Mouse (Mus musculus) adrenal gland, postnatal 10 days (tissue): Measurements from ENCODE around the gene Car7. TPM values are rescaled to one million over a fixed set of nuclear protein-coding genes. Genes with fewer than 3 reads are reported as not detected.

Experiments used
- DNase-seq: peaks from one replicate; pipeline ENCODE4 v3.0.0; 2021; ENCODE audit warnings: mixed read lengths
- long read RNA-seq, 2 experiments: library from polyadenylated mRNA; stranded (forward); transcript quantifications; one replicate each; pipeline ENCODE4 v2.0.0; 2021
- total RNA-seq, 2 experiments: library from RNA; stranded (reverse); gene quantifications; 2 replicates each; pipeline ENCODE4 v1.2.3; 2021

The Car7 gene
- 1 to 10 TPM; 3.0 to 3.2 TPM for total RNA-seq
- long read RNA-seq, experiment 1, transcript Car7-201 (7 exons, 1,538 nt), result major isoform, 5 of 7 reads
- long read RNA-seq, experiment 1, partial matches to known transcripts, result 1 of 7 reads
- long read RNA-seq, experiment 1, other reads (novel, unspliced or antisense), result 1 of 7 reads
- long read RNA-seq, experiment 2, partial matches to known transcripts, result 1 of 7 reads
- long read RNA-seq, experiment 2, other reads (novel, unspliced or antisense), result 3 of 7 reads

DNA sequence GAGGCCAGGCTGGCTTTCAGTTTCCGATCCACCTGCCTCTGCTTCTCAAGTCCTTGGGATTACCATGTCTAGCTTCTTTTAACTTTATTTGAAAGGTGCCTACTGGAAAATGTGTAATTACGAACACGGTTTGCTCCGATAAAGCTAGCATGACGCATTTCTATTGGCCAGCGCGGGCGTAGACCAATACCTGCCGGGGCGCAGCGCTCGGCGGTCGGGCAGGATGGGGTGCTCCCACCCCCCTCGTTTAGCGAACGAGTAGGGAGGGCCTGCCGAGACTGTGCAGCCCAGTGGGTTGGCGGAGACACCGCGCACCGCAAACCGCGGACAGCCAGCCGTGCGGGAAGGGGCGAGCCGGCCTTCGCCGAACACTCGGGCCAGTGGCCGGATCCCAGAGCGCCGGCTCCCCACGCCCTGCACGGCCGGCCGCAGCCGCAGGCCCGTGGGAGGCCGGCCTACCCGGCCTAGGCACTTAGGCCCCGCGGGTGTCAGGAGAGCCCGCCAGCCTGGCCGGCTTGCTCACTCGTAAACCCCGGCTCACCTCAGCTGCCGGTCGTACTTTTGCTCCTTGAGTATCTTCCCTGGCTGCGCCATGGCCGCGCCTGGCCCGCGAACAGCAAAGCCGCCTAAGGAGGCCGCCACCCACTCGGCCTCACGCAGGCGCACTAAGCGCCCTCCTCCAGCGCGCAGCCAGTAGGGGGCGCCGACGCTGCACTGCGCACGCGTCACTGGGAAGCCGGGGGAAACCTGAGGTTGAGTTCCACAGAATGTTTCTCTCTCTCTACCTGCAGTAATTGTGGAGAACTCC, at the start of gene Car7, which contains the start of gene Nae1:
Car7 (plus strand) TSS at position 719 of the 808 bp plus-strand sequence.
Nae1 (minus strand) TSS at position 667 of the 808 bp plus-strand sequence.
- peak; percentile 97 for DNase-seq

DNA sequence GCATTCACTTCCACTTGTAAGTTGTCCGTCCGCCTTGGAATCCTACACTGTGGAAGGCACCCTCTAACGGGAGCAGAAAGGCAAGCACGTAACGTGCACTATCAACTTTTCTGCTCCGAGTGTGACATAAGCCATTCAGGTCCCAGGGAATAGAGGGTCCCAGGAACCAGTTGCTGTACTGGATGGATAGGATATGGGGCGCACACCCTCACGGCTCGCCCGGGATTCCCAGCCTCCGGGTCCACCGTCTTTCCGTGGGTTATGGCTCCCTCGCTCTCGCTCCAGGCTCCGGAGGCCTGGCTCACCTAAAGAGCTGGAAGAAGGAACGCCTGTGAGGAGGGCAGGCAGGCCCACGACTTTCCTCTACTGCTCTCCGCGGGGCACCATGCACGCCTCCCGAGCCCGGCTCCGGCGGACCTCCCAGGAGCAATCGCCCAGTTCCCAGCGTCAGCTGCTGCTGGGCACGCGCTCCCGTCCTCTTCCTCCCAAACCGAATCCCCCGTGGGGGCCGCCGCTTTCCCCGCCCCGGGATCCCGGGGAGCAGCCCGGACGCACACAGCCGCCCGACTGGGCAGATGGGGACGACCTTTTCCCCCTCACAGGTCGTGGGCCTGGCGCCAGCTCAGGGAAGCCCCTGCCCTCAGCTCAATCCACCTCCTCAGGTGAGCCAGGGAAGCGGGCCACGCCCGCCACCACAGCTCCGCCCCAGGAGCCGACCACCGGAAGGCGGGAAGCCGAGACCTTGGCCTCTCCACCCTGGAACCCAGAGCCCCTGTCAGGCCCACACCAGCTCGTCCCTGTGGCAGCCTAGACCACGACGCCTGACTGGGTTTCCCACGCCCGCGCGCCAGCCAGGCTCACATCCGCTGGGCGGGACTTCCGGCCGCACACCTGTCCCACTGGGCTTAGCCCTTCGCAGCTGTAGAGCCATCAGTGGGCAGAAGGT, 25.2 kb upstream of the Car7 start, which contains the start of gene Terb1:
Terb1 (minus strand) TSS at position 850 of the 946 bp plus-strand sequence.
- peak; percentile 47 for DNase-seq

DNA sequence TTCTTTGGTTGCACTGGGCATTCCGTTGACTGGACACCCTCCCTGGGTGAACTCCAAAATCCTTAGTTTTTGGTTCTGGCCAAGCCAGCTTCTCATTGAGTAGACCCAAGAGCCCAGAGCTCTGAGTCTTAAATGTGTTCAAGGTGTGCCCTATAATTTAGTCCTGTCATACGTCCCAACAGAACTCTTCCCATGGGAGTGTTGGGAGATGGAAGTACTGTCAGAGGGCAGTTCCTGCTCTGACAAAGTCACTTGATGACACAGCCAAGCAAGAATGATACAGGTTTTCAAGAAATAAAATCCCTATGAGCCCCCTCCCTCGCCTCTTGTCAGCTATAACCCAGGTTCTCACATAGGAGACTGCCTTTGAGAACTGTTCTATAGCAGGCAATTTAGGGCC, 24.4 kb upstream of the Car7 start:
- DNase-seq, result no peak

DNA sequence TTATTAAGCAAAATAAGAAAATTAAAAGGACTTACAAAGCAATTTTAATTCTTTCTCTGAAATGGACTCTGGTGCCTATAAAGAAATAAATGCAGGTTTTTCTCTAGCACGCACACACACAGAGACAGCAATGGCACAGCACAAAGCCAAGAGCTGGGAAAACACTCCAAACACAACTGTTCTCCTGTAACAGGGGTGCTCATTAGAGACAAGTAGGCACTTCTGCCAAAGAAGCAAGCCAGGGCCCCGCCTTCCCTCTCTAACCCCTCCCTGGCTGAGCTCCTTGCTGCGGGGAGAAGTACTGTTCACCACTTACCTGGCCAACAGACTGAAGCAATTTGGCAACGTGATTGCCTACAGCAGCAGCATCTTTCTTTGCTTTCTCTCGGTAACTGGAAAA, 16.6 kb upstream of the Car7 start:
- no peak for DNase-seq

DNA sequence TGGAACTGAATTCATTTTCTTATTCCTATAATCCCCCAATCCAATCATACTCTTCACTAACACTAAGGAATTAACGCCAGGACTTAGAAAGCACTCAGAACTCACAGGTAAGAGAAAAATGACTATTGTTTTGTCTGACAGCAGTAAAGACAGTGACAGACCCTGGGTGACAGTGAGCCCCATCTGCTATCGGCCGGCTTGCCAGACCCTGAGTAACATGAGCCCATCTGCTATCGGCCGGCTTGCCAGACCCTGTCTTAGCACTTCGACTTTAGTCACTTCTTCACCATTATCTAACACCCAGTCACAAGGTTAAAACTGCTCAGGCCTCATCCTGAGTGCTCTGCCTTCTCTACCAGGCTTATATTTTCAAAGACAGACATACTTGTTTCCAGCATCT, 4.8 kb upstream of the Car7 start:
- no peak for DNase-seq

DNA sequence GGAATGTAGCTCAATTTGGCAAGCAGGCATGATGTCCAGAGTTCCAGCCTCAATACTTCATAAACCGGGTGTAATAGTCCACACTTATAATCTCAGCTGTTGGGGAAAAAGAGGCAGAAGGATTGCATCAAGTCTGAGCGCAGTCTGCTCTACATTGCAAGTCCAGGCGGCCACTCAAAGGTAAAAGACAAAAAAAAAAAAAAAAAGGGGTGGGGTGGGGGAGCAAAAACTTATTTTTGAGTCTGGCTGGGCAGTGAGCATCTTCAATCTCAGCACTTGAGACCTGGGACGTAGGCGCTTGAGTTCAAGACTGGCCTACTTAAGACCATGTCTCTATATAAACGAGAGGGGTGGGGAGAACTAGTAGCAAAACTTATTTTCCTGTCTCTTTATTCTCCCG, 938 bp upstream of the Car7 start:
- DNase-seq, result no peak

DNA sequence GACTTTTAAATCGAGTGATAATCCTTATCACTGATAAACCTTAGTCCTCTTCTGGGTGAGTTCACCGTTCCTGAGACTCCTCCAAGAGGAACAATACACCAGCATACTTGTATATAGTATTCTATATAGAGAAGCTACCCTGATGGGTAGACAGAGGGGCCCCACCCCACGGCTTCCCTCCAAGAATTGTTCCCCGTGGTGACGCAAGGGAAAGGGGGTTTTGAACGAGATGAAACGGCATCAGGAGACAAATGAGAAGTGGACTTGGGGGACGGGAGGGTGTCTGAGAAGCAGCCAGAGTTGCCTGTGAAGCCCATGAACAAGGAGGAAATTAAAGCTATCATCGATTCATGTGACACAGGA, 271 bp downstream of the Car7 start:
- DNase-seq, result peak; percentile 36

DNA sequence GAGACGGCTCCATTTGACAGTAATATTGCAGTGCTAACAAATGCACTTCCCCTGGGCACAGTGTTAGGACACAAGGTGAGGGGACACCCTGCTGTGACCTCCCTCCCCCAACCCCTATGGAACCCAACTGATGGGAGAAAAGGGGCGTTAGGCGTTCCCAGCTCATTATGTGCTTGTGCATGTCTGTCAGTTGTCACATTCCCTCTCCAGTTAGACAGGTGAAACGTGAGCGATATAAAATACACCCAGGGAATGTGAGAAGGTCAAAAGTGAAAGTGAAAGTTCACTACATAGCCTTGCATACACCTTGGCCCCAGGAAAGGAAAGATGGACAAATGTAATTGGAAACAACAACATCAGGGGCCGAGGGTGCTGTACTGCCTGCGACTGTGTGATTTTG, 889 bp downstream of the Car7 start:
- DNase-seq, result no peak

DNA sequence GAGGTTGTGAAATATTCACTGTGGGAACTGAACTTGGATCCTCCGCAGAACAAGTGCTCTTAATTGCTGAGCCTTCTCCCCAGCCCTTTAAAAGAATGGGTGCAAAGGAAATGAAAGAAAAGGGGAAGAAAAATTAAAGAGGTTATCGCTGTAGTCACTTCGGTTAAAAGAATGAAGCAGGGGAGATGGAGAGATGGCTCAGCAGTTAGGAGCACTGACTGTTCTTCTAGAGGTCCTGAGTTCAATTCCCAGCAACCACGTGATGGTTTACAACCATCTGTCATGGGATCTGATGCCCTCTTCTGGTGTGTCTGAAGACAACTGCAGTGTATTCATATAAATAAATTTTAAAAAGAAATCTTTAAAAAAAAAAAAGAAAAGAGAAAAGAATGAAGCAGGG, 1.5 kb downstream of the Car7 start:
- DNase-seq, result no peak

DNA sequence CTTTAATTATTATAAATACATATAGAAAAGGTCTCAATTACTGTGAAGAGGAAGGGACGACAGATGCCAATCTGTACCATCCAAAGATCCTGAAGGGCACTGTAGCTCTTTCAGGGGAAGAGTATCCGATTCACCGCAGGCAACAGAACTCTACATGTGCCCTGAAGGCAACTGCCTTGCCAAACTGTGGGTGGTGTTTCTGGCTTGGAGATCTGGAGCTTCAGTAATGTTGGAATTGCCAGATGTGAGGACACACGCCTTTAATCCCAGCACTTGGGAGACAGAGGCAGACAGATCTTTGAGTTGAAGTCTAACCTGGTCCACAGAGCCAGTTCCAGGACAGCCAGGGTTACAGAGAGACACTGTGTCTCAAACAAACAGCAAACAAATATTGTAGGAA, 4.4 kb downstream of the Car7 start:
- DNase-seq, result no peak

DNA sequence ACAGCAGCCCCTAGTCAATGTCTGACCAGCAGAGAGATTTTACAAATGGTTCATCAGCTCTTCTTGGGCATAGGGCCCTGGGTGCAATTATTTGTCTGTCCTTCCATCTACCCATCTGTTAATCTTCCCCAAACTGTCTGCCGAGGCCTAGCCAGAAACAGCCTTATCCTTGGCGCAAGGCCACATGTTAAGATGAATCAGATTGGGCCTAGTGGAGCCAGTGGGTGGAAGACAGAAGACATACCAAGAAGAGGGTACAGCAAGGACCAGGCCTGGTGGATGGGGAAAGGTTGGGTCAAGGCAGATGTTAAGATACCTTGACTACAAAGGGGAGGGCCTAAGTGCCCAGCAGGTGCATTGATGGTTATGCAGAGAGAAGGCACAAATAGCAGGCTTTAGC, 5.1 kb downstream of the Car7 start:
- peak; percentile 51 for DNase-seq

DNA sequence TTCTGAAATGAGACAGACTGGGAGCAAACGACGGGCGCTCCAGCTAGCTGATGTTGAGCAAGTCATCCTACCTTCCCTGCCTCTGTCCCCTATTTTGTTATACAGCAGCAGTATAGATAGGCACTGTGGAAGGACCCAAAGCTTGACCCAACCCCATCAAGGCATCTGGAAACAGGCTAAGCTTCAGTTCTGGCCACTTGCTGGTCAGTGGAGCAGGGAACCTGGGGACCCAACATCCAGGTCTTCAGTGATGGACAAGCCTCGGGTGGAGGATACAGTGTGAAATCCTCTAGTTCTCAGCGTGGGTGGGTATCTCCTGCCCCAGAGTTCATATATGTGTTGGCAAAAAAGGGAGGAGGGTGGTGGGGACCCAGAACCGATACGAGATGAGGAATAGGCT, 5.7 kb downstream of the Car7 start:
- no peak for DNase-seq

DNA sequence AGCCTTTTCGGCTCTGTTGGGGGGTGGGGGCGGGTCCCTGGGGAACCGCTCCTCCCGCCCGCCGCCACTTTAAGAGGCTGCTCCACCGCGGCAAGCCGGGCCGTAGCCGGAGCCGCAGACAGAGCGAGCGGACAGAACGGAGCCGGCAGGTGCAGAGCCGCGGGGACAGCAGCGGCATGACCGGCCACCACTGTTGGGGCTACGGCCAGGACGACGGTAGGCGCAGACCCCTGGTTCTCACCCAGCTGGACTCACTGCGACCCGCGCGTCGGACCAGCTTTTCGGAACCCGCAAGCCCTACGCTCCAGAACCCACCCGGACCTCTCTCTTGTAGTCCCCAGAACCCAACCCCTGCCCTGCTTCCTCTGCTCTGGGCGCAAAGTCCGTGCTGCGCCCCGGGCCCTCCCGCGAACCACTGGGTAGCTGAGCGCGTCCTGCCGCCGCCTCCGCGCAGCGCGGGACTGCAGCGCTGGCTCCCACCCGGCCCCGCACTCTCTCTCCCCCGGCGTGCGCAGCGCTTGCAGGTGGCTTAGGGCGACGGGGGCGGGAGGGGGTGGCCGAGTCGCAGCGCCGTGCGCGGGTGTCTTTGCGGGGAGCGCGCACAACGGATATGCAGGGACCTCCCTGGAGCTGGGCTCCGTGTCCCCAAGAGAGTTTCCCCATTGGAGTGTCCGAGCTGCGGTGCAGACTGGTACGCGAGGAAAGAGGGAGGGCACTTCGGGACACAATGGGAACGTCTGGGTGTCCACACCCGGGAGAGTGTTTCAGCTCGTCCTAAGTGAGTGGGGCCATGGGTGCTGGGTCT, 6.4 kb downstream of the Car7 start:
- DNase-seq, result peak; percentile 37

DNA sequence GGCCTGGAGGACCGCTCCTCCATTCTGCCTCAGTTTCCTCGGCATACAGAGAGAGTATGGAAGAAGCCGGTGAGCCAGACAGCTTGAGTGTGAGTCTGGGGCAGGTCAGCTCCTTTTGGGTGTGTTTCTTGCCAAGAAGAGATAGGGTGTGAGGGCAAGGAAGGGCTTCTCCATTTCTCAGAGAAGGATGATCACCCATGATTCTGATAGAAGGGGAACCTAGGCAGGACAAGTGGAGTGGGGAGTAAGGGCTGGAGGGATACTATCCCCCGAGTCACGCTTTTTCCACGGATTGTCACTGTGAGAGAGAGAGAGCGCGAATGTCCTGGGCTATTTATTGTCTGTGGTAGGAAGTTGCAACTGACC, 7.0 kb downstream of the Car7 start:
- DNase-seq, result no peak

DNA sequence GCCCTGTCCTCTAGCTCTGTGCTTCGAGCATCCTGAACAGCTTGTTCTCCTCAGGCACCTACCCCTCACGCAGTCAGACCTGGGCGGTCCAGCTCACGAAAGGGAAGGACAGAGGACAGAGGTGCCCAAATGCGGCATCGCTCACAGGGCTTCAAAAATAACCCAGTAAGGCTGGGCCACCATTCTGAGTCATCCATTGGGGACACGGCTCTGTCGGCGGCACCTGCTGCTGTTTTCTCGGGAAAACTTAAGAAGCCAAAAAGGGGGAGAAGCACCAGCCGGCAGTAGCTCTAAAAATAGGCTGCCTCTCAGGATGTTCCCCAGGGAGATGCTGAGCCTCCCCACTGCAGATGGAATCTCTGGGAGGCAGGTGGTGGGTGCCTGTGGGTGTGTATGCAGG, 7.7 kb downstream of the Car7 start:
- DNase-seq, result no peak

DNA sequence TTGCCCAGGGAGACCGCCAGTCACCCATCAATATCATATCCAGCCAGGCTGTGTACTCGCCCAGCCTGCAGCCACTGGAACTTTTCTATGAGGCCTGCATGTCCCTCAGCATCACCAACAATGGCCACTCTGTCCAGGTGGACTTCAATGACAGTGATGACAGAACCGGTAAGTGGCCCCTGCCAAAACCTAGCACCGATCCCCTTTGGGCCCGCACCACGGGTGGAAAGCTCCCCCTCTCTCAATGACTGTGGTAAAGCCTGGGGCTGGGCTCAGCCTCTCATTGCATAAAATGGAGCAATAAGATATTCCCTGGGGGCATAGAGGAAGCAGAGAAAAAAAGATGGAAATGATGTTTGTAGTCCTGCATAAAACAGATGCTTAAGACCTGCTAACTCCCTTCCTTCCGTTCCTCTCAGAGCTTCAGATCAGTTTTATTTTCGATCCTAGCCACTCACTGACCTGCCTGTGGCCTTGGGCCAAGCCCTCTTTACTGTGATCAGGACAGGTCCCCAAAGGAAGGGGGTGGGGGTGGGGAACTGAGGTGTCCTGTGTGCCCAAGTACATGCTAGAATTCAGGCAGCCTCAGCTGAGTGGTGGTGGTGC, 9.1 kb downstream of the Car7 start:
- DNase-seq, result no peak

DNA sequence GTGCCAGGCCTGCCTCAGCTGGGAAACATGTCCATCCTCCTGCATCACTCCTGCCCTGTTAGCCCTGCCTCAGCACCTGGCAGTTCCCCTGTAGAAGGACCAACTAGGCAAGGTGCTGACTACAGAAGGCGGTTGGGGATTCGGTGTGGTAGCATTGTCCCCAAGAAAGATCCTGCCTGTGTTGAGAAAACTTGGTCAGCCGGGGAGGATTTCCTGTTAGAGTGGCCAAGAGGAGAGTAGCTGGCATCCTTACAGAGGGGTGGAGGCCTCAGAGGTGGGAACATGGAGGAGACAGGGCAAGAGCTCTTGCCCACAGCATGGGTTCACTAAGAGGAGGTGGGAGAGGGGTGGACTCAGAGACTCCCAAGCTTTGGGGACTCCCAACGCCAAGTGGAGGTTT, 20.7 kb downstream of the Car7 start:
- DNase-seq, result no peak

DNA sequence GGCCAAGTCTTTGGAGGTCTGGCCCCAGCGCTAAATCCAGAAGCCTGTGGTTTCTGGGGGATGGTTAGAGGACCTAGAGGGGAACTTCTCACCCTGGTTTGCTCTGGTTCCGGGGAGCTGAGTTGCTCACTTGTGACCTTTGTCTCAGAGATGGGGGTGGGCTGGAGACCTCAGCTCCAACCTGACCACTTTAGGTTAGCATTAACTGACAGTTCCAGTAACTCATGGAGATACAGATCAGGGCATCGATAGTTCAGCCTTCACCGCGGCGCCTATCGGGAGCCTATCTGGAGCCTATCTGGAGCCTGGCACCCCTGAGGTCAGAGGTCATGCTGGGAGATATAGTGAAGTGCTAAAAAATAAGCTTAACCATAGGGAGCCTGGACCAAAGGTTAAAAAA, 22.7 kb downstream of the Car7 start:
- DNase-seq, result no peak

DNA sequence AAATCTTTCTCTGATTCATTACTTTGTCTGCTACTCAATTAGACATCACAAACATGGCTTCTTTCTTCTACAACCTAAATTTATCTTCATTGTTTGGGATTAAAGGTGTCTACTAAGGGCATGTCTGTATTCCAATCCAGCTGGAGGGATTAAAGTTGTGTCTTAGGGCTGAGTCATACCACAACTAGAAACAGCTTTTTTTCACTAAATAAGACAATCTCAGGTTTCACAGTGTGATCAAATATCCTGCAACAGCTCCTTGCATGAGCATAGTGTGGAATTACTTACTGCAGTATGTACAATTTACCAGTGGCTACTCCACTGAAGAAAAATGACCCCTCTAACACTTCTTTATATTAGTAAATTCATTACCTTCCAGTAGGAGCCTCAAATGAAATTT, 26.2 kb downstream of the Car7 start:
- DNase-seq, result no peak

DNA sequence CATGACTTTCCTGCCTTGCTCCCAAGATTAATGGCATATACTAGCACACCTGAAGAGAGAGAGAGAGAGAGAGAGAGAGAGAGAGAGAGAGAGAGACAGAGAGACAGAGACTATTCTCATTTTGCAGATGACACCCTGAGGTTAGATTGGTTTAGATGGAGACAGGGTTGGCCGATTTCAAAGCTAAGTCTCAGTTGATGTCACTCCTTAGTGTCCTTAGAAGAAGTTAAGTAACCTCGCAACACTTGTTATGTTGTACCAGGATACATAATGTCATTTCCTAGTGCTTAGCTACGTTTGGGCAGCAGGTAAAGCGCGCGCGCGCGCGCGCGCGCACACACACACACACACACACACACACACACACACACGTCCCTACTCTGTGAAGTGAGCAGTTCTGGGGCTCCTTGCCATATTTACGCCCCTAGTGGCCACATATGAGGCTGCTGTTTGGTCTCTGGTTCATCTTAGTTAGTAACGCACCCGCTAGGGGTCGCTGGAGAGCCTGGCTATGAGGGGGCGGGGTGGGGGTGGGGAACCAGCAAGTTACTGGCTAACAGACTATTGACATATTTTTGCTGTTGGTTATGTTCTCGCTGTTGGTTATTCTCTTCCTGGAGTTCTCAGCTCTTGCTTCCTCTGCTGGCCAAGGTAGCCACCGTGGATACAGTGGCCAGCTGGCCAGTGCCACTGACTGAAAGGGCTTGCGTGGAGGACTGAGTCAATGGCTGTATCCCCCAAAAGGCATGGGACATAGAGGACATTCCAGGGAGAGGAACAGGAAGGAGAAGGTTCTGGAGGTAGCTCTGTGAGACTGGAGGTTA, 30.4 kb downstream of the Car7 start:
- DNase-seq, result peak; percentile 89

DNA sequence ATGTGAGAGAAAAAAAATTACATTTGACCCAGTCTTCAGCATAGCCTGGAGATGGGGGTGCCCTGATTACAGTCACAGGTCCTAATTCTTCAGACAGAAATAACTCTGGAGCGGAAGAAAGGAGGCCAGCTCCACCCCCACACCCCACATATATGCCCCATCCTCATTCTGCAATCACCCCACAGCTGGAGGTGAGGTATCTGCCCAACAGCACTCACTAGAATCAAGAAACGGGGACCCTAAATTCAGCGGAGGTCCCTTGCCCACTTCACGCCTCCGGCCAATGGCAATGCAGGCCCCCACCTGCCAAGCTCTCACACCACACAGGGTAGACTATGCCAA, 30.9 kb downstream of the Car7 start:
- no peak for DNase-seq
